Mouse (Mus musculus) heart, embryonic 14.5 days (tissue): ENCODE results near the gene Dusp19. TPM values are rescaled to one million over a fixed set of nuclear protein-coding genes. Genes with fewer than 3 reads are reported as not detected.
A peak's percentile ranks its signal among the peaks of the same experiment; 100 is the strongest.

Experiments
- ATAC-seq: fragments of 200-750 bp; cut with Nextera tagmentation; 2 replicates; pipeline ENCODE4 v1.8.0; 2017; ENCODE audit warnings: low read depth, moderate TSS enrichment; ENCODE audit not compliant: insufficient number of reproducible peaks, insufficient read depth, low FRiP score
- H3K27ac ChIP-seq, 2 experiments: fragments of 200-500 bp in 1 of 2; fragments of 300-500 bp in 1 of 2; sonication (generic) in 1 of 2; replicated peaks in 1 of 2; 2 replicates each; pipeline ENCODE4 v1.5.1; 2012 to 2014; ENCODE audit warnings: low read depth in 2 of 2, low read length in 2 of 2, control low read depth in 1 of 2, mild to moderate bottlenecking in 1 of 2, mixed read lengths in 1 of 2; ENCODE audit not compliant: control insufficient read depth in 1 of 2, insufficient read depth in 1 of 2
- H3K27me3 ChIP-seq: fragments of 300-500 bp; sonication (generic); 2 replicates; pipeline ENCODE4 v1.6.1; 2014; ENCODE audit warnings: mild to moderate bottlenecking, low read length, control low read depth; ENCODE audit not compliant: control insufficient read depth, insufficient read depth
- H3K36me3 ChIP-seq: fragments of 300-500 bp; sonication (generic); 2 replicates; pipeline ENCODE4 v1.6.1; 2014; ENCODE audit warnings: mild to moderate bottlenecking, control low read depth, low read length, mixed read lengths; ENCODE audit not compliant: control insufficient read depth, insufficient read depth
- H3K4me1 ChIP-seq, 2 experiments: fragments of 200-500 bp in 1 of 2; fragments of 300-500 bp in 1 of 2; sonication (generic) in 1 of 2; 2 replicates each; pipeline ENCODE4 v1.6.1; 2012 to 2014; ENCODE audit warnings: low read length in 2 of 2, control low read depth in 1 of 2, mixed read lengths in 1 of 2; ENCODE audit not compliant: control insufficient read depth in 2 of 2, insufficient read depth in 2 of 2
- H3K4me2 ChIP-seq: fragments of 300-500 bp; sonication (generic); 2 replicates; pipeline ENCODE4 v1.6.1; 2014; ENCODE audit warnings: mild to moderate bottlenecking, low read length
- H3K4me3 ChIP-seq, 2 experiments: fragments of 200-500 bp in 1 of 2; fragments of 300-500 bp in 1 of 2; sonication (generic) in 1 of 2; 2 replicates each; pipeline ENCODE4 v1.5.1; 2012 to 2014; ENCODE audit warnings: low read length in 2 of 2, mild to moderate bottlenecking in 2 of 2, control low read depth in 1 of 2, low read depth in 1 of 2, moderate library complexity in 1 of 2; ENCODE audit not compliant: control insufficient read depth in 1 of 2, insufficient read depth in 1 of 2
- H3K9ac ChIP-seq: fragments of 300-500 bp; sonication (generic); 2 replicates; pipeline ENCODE4 v1.6.1; 2014; ENCODE audit warnings: mild to moderate bottlenecking, low read length
- H3K9me3 ChIP-seq: fragments of 300-500 bp; sonication (generic); 2 replicates; pipeline ENCODE4 v1.6.1; 2016; ENCODE audit warnings: low read length, control low read depth; ENCODE audit not compliant: control insufficient read depth
- WGBS: fragments of 180-500 bp; shearing (Covaris S2); extraction: QIAGEN DNeasy Blood & Tissue Kit; methylation state at CpG from one replicate; pipeline ENCODE4 v1.1.7; 2014; 5-methylcytosine and 5-hydroxymethylcytosine counted together
- microRNA counts: library from miRNA; unstranded; fragments of <30 nt; microRNA quantifications from one replicate; lab custom pipeline; 2016
- microRNA-seq: library from miRNA; unstranded; fragments of <30 nt; microRNA quantifications from one replicate; pipeline ENCODE4, GENCODE M21; 2016
- polyA plus RNA-seq: library from polyadenylated mRNA; unstranded; fragments of >200 nt; fragmentation: Nextera tagmentation; extraction: Ambion mirVana; gene quantifications from 2 replicates; pipeline ENCODE4 v1.2.1, GENCODE M21; 2014

Dusp19 gene
- polyA plus RNA-seq, 1 experiment from 2014 or later, result 14.0 TPM

- H3K4me2 ChIP-seq, result no peak overlapping the region
- ATAC-seq, result no peak
- 68% methylated on average over 8 of the region's 8 CpGs for WGBS
- no peaks in the 10 kb centered on the region for H3K36me3 ChIP-seq
- H3K9me3 ChIP-seq, result 0 out of 2 replicates have a peak, but pooled peaks cover 2% of the 10 kb centered on the region
- no peak overlapping the region for H3K4me3 ChIP-seq
- no peaks in the 10 kb centered on the region for H3K27me3 ChIP-seq
- no peaks in the 10 kb centered on the region for H3K4me1 ChIP-seq
- H3K9ac ChIP-seq, result no peak overlapping the region
- H3K27ac ChIP-seq, result no peak overlapping the region
Measured at GRCm38 (mm10) chr2:80678803-80679202, 62.0 kb downstream of the Dusp19 start.

MicroRNAs within 50 kb of the gene (microRNA counts, 519-probe panel; counts per million panel counts)
- 322 counts per million, percentile 70 among the panel's probes with 10 or more counts for microRNA mmu-miR-684 (lab: Ali Mortazavi, UCI)

Small RNAs within 50 kb of the gene (microRNA-seq; reads per million reads assigned to microRNA genes)
- gene Mir684-1, result not detected

Other genes starting within 250 kb of the Dusp19 start
- gene Frzb, start 169.4 kb upstream of the Dusp19 start, polyA plus RNA-seq, result 6.6 and 6.8 TPM in 2 replicates
- 48.4 and 54.2 TPM in 2 replicates for gene Nckap1, start 35.7 kb upstream of the Dusp19 start, polyA plus RNA-seq
- 18.8 and 20.6 TPM in 2 replicates for gene Nup35, start 191 bp downstream of the Dusp19 start, polyA plus RNA-seq